Mouse (Mus musculus): ENCODE measurements around the gene Mpdu1.

The Mpdu1 gene

GRCm38 (mm10) chr11:69662213-69662966 lies at the start of gene Mpdu1:
TSS of gene Mpdu1 (minus strand) at chr11:69662642.
- POLR2A ChIA-PET = interaction anchor here (0.6 to 17.2 kb wide), 75 partner anchors 8 to 902 kb away, joined by 3 to 592 read pairs (median 4); partner anchors contain the start of genes Fxr2 (in 3 of the 4), Senp3 (in 3 of the 4), Eif4a1 (in 2 of the 4) and Sox15 (in 2 of the 4)
- CTCF ChIA-PET = interaction anchor here (0.6 to 2.3 kb wide), 18 partner anchors 9 to 793 kb away, joined by 3 to 8 read pairs (median 4); partner anchors contain the start of gene Fxr2 (in 2 of the 4)

DNA sequence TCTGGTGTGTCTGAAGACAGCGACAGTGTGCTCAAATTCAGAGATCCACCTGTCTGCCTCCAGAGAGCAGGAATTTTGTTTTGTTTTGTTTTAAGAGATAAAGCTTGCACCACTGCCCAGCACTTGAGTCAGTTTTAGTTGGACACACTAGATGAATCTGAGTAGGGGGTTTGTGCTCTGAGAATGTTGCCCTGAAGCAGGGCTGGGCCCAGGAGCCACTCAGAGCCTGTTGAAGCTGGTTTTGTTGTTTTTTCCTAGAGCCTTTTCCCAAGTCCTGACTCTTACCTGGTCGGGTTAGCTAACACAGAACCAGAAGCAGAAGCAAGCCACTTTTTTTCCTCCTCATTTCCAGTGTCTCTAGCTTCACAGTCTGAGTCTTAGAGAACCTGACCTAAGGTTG lies 48.6 kb upstream of the Mpdu1 start:
- CTCF ChIA-PET = interaction anchor here in 3 of 4 experiments (0.8 to 12.7 kb wide), 8 partner anchors 9 to 55 kb away, joined by 3 to 155 read pairs (median 4); partner anchors contain the start of genes Senp3 (in 2 of the 3), Sox15 (in 1 of the 3) and Tnfsf13 (in 1 of the 3)
- POLR2A ChIA-PET = interaction anchor here (0.7 to 24.5 kb wide), 50 partner anchors 5 to 578 kb away, joined by 3 to 672 read pairs (median 5); partner anchors contain the start of genes Cd68 (in 4 of the 4), Senp3 (in 3 of the 4), Sox15 (in 3 of the 4) and Trp53 (in 3 of the 4)

- ChIA-PET POLR2A (interaction anchor here (0.5 to 24.5 kb wide), 53 partner anchors 6 to 577 kb away, joined by 3 to 672 read pairs (median 4); partner anchors contain the start of genes Cd68 (in 4 of the 4), Senp3 (in 3 of the 4), Sox15 (in 3 of the 4) and Tnfsf12 (in 3 of the 4)), CTCF (interaction anchor here in 3 of 4 experiments (0.6 to 12.7 kb wide), 7 partner anchors 10 to 55 kb away, joined by 3 to 155 read pairs (median 8); partner anchors contain the start of genes Senp3 (in 2 of the 3), Sox15 (in 2 of the 3) and Tnfsf13 (in 1 of the 3))
These were observed 48.0 kb upstream of the Mpdu1 start for GRCm38 (mm10) chr11:69710470-69710869.

DNA sequence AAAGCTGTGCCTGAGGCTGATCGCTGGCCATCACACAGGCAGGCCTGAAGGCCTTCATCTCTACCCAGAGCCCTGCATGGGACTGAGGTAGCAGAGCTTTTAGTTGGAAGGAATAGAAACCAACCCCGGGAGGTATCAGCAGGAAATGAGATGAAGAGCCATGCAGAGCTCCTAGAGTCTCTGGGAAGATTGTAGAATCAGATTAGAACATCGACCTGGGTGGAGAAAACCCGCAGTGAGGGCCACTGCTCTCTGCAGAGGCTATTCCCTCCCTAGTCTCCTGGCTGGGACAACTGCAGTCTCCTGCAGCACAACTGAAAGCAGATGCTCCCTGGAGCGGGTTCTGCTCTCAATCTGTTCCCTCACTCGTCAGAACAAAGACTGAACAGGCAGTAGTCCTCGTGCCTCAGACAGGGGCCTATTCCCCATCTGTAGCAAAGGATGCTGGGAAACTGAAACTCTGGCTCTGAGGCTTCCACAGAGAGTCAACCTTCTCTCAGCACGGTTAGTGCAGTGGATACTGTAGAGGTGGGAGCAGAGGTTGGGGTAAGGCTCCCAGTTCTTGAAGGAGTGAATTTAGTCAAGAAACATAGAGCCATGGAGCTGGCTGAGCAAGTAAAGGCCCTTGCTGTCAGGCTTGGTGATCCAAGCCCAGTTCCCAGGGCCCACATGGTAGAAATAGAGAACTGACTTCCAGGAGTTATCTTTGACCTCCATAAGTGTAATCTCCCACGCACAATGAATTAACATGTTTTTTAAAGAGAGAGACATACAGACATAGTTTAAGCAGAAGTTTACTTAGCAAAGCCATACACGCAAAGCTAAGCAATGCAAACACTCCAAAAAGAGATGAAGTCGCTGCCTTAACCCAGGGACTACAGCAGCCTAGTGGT lies 47.4 kb upstream of the Mpdu1 start:
- ChIA-PET POLR2A (interaction anchor here (0.5 to 24.5 kb wide), 63 partner anchors 6 to 576 kb away, joined by 3 to 672 read pairs (median 4); partner anchors contain the start of genes Cd68 (in 4 of the 4), Senp3 (in 3 of the 4), Sox15 (in 3 of the 4) and Tnfsf12 (in 3 of the 4)), CTCF (interaction anchor here in 3 of 4 experiments (0.6 to 12.7 kb wide), 10 partner anchors 10 to 77 kb away, joined by 3 to 155 read pairs (median 8); partner anchors contain the start of genes Senp3 (in 2 of the 3), Sox15 (in 2 of the 3), Fxr2 (in 1 of the 3) and Tnfsf13 (in 1 of the 3))

GRCm38 (mm10) chr11:69708614-69709265 lies 46.3 kb upstream of the Mpdu1 start:
- POLR2A ChIA-PET = interaction anchor here (0.6 to 24.5 kb wide), 60 partner anchors 7 to 385 kb away, joined by 3 to 672 read pairs (median 5); partner anchors contain the start of genes Cd68 (in 3 of the 4), Sat2 (in 3 of the 4), Senp3 (in 3 of the 4) and Cntrob (in 2 of the 4)
- CTCF ChIA-PET = interaction anchor here in 3 of 4 experiments (0.5 to 12.7 kb wide), 10 partner anchors 10 to 313 kb away, joined by 3 to 155 read pairs (median 6); partner anchors contain the start of genes Sox15 (in 2 of the 3), Fxr2 (in 1 of the 3), Senp3 (in 1 of the 3) and Tnfsf13 (in 1 of the 3)

DNA sequence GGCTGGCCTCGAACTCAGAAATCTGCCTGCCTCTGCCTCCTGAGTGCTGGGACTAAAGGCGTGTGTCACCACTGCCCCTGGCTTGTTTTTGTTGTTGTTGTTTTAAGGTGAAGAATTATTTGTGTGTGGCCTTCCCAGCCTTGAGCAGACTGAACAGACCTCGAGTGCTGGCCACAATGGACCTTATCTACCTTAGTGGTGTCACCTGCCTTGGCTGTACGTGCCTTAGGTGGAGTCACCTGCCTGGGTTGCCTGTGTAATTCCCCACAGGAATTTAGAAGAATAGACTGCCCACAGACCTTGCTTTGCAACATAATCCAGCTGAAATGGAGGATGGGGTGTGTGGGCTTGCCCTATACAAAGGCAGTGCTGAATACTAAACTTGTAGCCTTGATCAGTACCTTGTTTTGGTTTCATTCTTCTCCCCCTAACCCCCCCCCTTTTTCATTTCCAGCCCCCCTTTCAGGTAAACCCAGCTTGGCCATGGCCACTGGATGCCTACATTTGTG lies 45.5 kb upstream of the Mpdu1 start:
- POLR2A ChIA-PET = interaction anchor here (0.6 to 24.5 kb wide), 53 partner anchors 8 to 384 kb away, joined by 3 to 672 read pairs (median 5); partner anchors contain the start of genes Cd68 (in 3 of the 4), Sat2 (in 3 of the 4), Senp3 (in 3 of the 4) and Cntrob (in 2 of the 4)
- CTCF ChIA-PET = interaction anchor here in 2 of 4 experiments (0.6 to 12.7 kb wide), 9 partner anchors 9 to 312 kb away, joined by 3 to 155 read pairs (median 6); partner anchors contain the start of genes Sox15 (in 2 of the 2), Fxr2 (in 1 of the 2), Senp3 (in 1 of the 2) and Tnfsf13 (in 1 of the 2)

- ChIA-PET CTCF (interaction anchor here in 2 of 4 experiments (0.9 to 12.7 kb wide), 6 partner anchors 9 to 324 kb away, joined by 3 to 155 read pairs (median 5); partner anchors contain the start of genes Fxr2 (in 1 of the 2), Senp3 (in 1 of the 2) and Tnfsf13 (in 1 of the 2)), POLR2A (interaction anchor here (0.6 to 24.5 kb wide), 41 partner anchors 8 to 584 kb away, joined by 3 to 672 read pairs (median 7); partner anchors contain the start of genes Senp3 (in 3 of the 4), Cd68 (in 2 of the 4), Eif4a1 (in 2 of the 4) and Mpdu1 (in 2 of the 4))
These were observed 45.0 kb upstream of the Mpdu1 start for GRCm38 (mm10) chr11:69707480-69707847.

GRCm38 (mm10) chr11:69706775-69707479 lies 44.5 kb upstream of the Mpdu1 start:
- ChIA-PET CTCF (interaction anchor here in 3 of 4 experiments (0.6 to 1.6 kb wide), 6 partner anchors 8 to 324 kb away, joined by 3 to 5 read pairs (median 3); partner anchors contain the start of genes Tnfsf12 (in 1 of the 3) and Tnfsfm13 (in 1 of the 3)), POLR2A (interaction anchor here in 3 of 4 experiments (0.6 to 24.5 kb wide), 40 partner anchors 8 to 583 kb away, joined by 3 to 672 read pairs (median 6); partner anchors contain the start of genes Cd68 (in 3 of the 3), Tnfsf13 (in 3 of the 3), Trp53 (in 3 of the 3) and Wrap53 (in 3 of the 3))

DNA sequence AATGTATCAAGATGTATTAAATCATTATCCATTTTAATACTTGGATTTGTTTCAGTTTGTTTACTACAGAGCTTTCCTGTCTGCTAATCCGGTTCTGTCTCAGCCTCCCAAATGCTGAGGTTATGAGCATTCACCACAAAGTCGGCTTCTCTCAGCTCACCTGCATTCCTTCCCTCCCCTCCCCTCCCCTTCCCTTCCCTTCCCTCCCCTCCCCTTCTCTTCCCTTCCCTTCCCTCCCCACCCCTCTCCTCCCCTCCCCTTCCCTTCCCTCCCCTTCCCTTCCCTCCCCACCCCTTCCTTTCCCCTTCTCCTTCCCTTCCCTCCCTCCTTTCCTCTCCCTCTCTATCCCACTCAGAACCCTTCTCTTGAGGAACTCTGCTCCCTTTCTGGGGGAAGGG lies 42.2 kb upstream of the Mpdu1 start:
- POLR2A ChIA-PET = interaction anchor here (0.6 to 24.5 kb wide), 33 partner anchors 9 to 604 kb away, joined by 3 to 672 read pairs (median 9); partner anchors contain the start of genes Senp3 (in 4 of the 4), Cd68 (in 3 of the 4), Mpdu1 (in 3 of the 4) and Tnfsf13 (in 3 of the 4)

DNA sequence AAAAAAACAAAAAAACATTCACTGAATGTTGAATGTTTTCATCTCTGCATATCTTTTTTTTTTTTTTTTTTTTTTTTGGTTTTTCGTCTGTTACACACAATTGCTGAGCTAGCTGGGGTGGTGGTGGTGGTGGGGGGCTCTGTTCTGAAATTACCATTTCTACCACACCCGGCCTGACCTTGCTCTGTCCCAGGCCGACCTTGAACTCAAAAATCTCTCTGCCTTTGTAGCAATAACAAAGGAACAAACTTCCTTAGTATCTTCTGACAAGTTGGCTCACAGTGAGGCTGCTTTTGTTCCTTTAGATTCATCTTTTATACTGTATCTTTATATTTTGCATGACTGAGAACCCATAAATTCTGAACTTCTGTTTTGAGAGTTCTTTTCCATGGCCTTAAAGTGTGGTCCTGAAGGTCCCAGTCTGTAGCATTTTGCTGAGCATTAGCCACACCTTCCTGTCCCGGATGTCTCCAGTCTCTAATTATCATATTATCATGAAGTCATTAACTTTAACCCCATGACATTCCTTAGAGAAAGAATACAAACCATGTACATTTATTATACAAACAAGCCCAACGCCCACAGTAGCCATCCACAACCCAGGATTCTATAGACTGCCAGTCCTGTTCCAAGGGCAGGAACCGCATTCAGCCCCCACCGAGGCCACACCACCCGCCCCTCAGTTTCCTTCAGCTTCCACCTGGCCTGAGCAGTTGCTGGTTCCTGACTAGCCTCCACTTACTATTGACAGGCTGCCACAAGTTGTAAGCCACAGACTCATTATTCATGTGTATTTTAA lies 41.6 kb upstream of the Mpdu1 start:
- CTCF ChIA-PET = interaction anchor here (0.6 to 2.5 kb wide), 13 partner anchors 11 to 911 kb away, joined by 3 to 12 read pairs (median 4); partner anchors contain the start of genes Fxr2 (in 2 of the 4) and Tnfsf13 (in 1 of the 4)
- POLR2A ChIA-PET = interaction anchor here (0.6 to 24.5 kb wide), 49 partner anchors 8 to 799 kb away, joined by 3 to 672 read pairs (median 5); partner anchors contain the start of genes Senp3 (in 4 of the 4), Cd68 (in 3 of the 4), Tnfsf13 (in 3 of the 4) and Trp53 (in 3 of the 4)

More for the DNA sequence above, 42.2 kb upstream of the Mpdu1 start:
- CTCF ChIA-PET = interaction anchor here in 3 of 4 experiments (0.6 to 2.5 kb wide), 4 partner anchors 11 to 307 kb away, joined by 4 to 8 read pairs (median 6); partner anchors contain the start of gene Tmem88 (in 1 of the 3)

DNA sequence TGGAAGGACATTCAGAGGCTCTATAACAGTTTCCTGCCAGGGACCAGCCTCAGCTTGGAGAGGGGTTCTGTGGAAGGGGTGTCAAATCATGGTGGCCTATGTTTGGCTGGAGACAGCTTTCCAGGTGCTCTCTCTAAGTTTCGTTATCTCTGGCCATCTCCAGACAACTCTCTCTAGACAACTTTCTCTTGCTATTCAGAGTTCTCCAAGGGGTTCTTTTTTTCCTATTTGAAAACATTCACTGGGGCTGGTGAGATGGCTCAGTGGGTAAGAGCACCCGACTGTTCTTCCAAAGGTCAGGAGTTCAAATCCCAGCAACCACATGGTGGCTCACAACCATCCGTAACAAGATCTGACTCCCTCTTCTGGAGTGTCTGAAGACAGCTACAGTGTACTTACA lies 40.9 kb upstream of the Mpdu1 start:
- CTCF ChIA-PET = interaction anchor here (0.6 to 2.5 kb wide), 13 partner anchors 10 to 912 kb away, joined by 3 to 12 read pairs (median 4); partner anchors contain the start of genes Fxr2 (in 2 of the 4) and Tnfsf13 (in 1 of the 4)

DNA sequence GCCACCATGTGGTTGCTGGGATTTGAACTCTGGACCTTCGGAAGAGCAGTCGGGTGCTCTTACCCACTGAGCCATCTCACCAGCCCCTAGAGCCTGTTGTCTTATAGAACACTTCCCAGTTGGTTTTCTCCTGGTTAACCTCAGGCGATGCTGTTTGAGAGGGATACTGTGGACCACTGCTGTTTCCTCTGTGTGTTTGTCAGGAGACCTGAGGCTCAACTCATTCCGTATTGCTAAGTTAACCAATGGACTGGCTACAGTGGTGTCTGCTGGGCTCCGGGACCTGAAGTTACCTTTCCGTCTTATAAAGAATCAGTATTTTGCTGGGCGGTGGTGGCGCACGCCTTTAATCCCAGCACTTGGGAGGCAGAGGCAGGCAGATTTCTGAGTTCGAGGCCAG lies 40.4 kb upstream of the Mpdu1 start:
- POLR2A ChIA-PET = interaction anchor here (0.5 to 24.5 kb wide), 26 partner anchors 7 to 584 kb away, joined by 3 to 672 read pairs (median 26); partner anchors contain the start of genes Tnfsf13 (in 3 of the 4), Trp53 (in 3 of the 4), Wrap53 (in 3 of the 4) and Cd68 (in 2 of the 4)
- CTCF ChIA-PET = interaction anchor here (0.6 to 1.3 kb wide), 6 partner anchors 10 to 435 kb away, joined by 3 to 9 read pairs (median 6); no protein-coding TSS in a partner anchor

More for the DNA sequence above, 40.9 kb upstream of the Mpdu1 start:
- POLR2A ChIA-PET = interaction anchor here (0.6 to 24.5 kb wide), 34 partner anchors 9 to 799 kb away, joined by 3 to 672 read pairs (median 6); partner anchors contain the start of genes Tnfsf13 (in 3 of the 4), Trp53 (in 3 of the 4), Wrap53 (in 3 of the 4) and Cd68 (in 2 of the 4)

- POLR2A ChIA-PET = interaction anchor here (0.6 to 24.5 kb wide), 43 partner anchors 7 to 826 kb away, joined by 3 to 672 read pairs (median 5); partner anchors contain the start of genes Senp3 (in 3 of the 4), Tnfsf13 (in 3 of the 4), Trp53 (in 3 of the 4) and Wrap53 (in 3 of the 4)
- CTCF ChIA-PET = interaction anchor here (0.6 to 3.9 kb wide), 20 partner anchors 9 to 288 kb away, joined by 3 to 16 read pairs (median 4); partner anchors contain the start of genes Sox15 (in 1 of the 4) and Tnfsf13 (in 1 of the 4)
These were observed 37.2 kb upstream of the Mpdu1 start for GRCm38 (mm10) chr11:69699595-69699994.

Measured in embryonic stem cell, embryonic (primary cell).